Mouse (Mus musculus): ENCODE results near the gene Pald1. TPM values are rescaled to one million over a fixed set of nuclear protein-coding genes. Genes with fewer than 3 reads are reported as not detected.
A peak's percentile ranks its signal among the peaks of the same experiment; 100 is the strongest.

The Pald1 gene
- polyA plus RNA-seq, 1 experiment, result 13.5 TPM

DNA sequence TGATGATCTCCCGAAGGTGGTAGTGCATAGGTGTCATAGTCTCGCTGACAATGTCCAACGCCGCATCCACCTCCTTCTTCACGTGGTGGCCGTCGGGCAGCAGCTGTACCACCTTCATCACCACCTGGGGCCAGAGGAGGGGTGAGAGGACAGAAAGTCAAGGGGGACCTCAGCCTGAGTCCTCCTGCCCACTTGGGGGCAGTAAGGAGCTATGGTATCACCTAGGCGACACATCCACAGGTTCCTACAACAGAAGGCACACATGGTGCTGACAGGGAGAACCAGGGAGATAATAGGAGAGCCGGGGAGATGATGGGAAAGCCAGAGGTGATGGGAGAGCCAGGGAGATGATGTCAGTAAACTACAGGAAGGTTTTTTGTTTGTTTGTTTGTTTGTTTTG, 44.1 kb downstream of the Pald1 start:
- DNase-seq (ENCODE audit: extremely low spot score in 1 of 2, low spot score in 1 of 2), result no peak

GRCm38 (mm10) chr10:61337665-61338064, 45.7 kb downstream of the Pald1 start:
- DNase-seq (ENCODE audit: extremely low spot score in 1 of 2, low spot score in 1 of 2), result peak in 1 of 2 experiments; percentile 26

GRCm38 (mm10) chr10:61336592-61336991, 46.7 kb downstream of the Pald1 start:
- no peak for DNase-seq (ENCODE audit: extremely low spot score in 1 of 2, low spot score in 1 of 2)

DNA sequence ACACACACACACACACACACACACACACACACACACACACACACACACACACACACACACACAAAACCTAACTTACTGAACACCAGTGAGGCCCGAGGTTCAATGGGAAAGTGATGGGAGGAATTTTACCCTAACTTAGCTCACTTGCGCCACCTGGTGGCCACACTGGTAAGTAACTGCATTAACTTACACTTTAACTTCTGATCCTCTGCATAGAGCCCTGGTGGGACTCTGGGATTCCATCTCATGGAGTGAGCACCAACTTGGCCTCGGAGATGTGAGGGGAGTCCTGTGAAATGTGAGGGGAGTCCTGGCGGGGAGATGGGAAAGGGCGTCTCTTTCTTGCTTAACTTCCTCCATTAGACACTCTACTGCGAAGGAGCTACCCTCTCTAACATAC, 47.2 kb downstream of the Pald1 start:
- DNase-seq (ENCODE audit: extremely low spot score in 1 of 2, low spot score in 1 of 2), result peak in 1 of 2 experiments; percentile 92

- no peak for DNase-seq (ENCODE audit: extremely low spot score in 1 of 2, low spot score in 1 of 2)
Observed at GRCm38 (mm10) chr10:61334545-61334944, 48.8 kb downstream of the Pald1 start.

DNA sequence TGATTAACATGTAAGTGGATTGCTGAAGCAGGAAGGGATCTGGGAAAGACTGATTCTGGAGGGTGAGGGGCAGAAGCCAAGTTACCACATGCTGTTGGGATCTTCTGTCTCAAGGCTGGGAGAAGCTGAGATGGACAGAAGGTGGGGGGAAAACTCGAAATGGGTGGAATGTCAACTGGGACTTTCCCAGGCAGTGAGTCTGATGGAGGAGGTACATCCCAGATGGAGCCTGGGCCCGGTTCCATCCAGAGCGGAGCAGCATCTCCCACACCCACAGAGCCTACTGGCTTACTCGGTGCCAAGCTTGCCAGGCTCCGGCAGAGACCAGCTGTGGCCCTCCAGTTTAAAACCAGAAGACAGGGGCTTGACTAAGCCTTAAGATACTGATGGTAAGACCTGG, 52.3 kb downstream of the Pald1 start:
- peak; percentile 62 to 80 for DNase-seq (ENCODE audit: extremely low spot score in 1 of 2, low spot score in 1 of 2)

- no peak for DNase-seq (ENCODE audit: extremely low spot score in 1 of 2, low spot score in 1 of 2)
Observed at GRCm38 (mm10) chr10:61328927-61329326, 54.4 kb downstream of the Pald1 start.

DNA sequence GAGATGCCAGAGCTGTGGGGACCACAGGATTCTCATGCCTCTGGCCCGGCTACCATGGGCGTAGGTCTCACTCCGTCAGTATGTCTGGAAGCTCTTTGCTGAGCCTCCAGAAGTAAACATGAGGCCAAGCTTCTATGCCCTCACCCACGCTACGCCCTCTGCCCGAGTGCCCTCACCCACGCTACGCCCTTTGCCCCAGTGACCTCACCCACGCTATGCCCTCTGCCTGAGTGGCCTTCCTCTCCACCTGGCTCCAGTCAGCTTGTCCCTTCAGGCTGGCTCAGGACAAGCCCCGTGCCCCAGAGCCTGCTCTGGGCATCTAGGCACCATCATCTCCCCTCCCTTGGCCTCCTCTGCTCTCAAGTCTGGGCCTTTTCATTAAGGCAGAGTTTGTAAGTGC, 55.8 kb downstream of the Pald1 start:
- no peak for DNase-seq (ENCODE audit: extremely low spot score in 1 of 2, low spot score in 1 of 2)

- no peak for DNase-seq (ENCODE audit: extremely low spot score in 1 of 2, low spot score in 1 of 2)
Observed at GRCm38 (mm10) chr10:61325782-61326328, 57.5 kb downstream of the Pald1 start.

DNA sequence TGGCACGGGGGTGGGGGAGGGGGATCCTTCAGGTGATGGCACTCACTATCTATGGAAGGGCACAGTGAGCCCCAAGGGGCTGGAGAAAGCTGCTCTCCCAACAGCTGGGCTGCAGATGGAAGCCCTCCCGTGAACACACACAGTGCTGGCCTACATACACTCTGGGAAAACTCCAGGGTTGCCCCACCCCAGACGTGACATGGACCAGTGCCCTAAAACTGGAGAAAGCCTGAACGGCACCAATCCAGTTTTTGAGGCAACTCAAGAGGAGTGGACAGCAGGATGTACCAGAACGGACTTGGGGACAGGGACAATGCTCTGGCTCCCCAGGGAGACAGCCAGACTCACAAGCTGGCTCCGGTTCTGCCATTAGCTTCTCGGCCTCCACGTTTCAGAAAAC, 58.6 kb downstream of the Pald1 start:
- DNase-seq (ENCODE audit: extremely low spot score in 1 of 2, low spot score in 1 of 2), result no peak

- DNase-seq (ENCODE audit: extremely low spot score in 1 of 2, low spot score in 1 of 2), result no peak
Observed at GRCm38 (mm10) chr10:61318527-61318926, 64.8 kb downstream of the Pald1 start.

GRCm38 (mm10) chr10:61315324-61315880, 67.9 kb downstream of the Pald1 start:
- no peak for DNase-seq (ENCODE audit: extremely low spot score in 1 of 2, low spot score in 1 of 2)

DNA sequence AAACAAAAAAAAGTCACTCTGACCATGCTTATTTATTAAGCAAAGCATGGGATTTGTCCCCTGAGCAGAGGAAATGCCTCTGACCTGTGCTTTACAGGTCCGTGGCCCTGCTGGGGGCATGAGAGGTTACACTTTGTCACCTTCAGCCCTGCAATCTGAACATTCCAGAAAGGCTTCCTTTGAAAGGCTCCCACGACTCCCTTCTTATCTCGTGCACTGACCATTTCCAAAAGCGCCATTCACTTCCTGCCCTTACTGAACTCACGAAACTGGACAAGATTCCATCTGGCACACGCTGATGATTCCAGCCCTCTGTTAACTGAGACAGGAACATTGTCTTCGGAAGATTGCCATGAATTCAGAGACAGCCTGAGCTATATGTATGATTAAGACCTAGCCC, 69.6 kb downstream of the Pald1 start:
- DNase-seq (ENCODE audit: extremely low spot score in 1 of 2, low spot score in 1 of 2), result no peak

GRCm38 (mm10) chr10:61312754-61313153, 70.6 kb downstream of the Pald1 start:
- no peak for DNase-seq (ENCODE audit: extremely low spot score in 1 of 2, low spot score in 1 of 2)

DNA sequence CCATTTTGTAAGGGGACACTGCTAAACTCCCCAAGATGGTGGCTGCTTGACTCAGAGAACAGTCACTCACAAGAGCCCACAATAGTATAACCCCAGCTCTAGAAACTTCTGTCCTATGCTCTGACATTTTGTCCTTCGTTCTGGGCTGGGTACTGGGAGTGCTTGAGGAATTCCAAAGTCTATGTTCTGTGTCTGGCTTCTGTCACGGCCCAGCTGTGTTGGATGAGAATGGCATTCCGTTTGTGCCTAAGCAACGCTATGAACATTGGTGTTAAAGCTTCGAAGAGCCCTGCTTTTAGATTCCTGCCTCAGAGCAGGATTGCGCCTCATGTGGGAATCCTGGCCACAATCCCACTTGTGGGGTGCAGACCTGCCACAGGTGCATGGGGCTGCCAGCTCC, 71.2 kb downstream of the Pald1 start:
- no peak for DNase-seq (ENCODE audit: extremely low spot score in 1 of 2, low spot score in 1 of 2)

- DNase-seq (ENCODE audit: extremely low spot score in 1 of 2, low spot score in 1 of 2), result no peak
Observed at GRCm38 (mm10) chr10:61308706-61309320, 74.5 kb downstream of the Pald1 start.

DNA sequence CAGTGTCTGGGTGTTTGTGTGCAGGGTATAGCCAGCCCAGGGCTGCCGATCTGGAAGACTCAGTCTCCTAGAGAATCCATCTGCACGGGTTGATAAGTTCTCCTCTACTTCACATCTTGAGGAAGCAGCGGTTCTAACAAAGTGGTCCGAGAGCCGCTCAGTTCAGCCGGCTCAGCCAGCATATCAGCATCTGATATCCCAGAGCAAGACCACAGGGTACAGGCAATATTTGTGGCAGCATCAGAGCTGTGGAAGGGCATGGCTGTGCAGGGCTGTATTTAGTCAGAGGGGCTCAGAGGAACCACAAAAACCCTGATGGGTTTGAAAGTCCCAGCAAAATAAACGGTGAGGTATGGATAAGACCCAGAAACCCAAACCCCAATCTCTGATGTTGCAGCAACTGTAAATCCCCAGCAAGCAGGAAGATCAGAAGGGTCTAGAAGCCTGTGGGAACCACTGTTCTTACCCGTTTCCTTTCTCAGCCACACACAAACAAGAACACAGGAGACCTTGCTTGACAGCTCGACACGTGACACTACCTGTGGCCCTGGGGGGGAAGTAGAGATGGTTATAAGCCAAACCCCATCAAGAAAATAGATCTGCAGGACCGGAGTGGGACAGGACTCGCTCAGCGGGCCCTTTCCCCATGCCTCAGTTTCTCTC, 77.3 kb downstream of the Pald1 start:
- DNase-seq (ENCODE audit: extremely low spot score in 1 of 2, low spot score in 1 of 2), result no peak

GRCm38 (mm10) chr10:61304046-61304445, 79.3 kb downstream of the Pald1 start:
- no peak for DNase-seq (ENCODE audit: extremely low spot score in 1 of 2, low spot score in 1 of 2)

GRCm38 (mm10) chr10:61300996-61301395, 82.3 kb downstream of the Pald1 start:
- no peak for DNase-seq (ENCODE audit: extremely low spot score in 1 of 2, low spot score in 1 of 2)

- no peak for DNase-seq (ENCODE audit: extremely low spot score in 1 of 2, low spot score in 1 of 2)
Observed at GRCm38 (mm10) chr10:61297477-61297876, 85.9 kb downstream of the Pald1 start, which contains the start of gene Prf1. Gene Prf1 (plus strand): TSS chr10:61297833.

GRCm38 (mm10) chr10:61296713-61297445, 86.5 kb downstream of the Pald1 start:
- DNase-seq (ENCODE audit: extremely low spot score in 1 of 2, low spot score in 1 of 2), result no peak
